Mouse (Mus musculus) lung, adult 2 months (tissue): ENCODE results near the gene Scin.

Experiments used
- CTCF ChIP-seq: fragments of 200-500 bp; IDR thresholded peaks from 2 replicates; pipeline ENCODE4 v1.5.1; 2011; ENCODE audit warnings: mild to moderate bottlenecking, low read length, control low read depth; ENCODE audit not compliant: insufficient read depth
- POLR2A ChIP-seq: fragments of 200-500 bp; IDR thresholded peaks from 2 replicates; pipeline ENCODE4 v1.6.1; 2011; ENCODE audit warnings: low read depth, mild to moderate bottlenecking, control low read depth, low read length, borderline replicate concordance; ENCODE audit errors: extremely low read depth

- TF ChIP-seq CTCF = no peak
- no peak for TF ChIP-seq POLR2A
These were observed 60.4 kb downstream of the Scin start for GRCm38 (mm10) chr12:40073660-40074059.
